Mouse (Mus musculus): ENCODE measurements around the gene Sp140.
"Not testable (repeated sequence)": the region's sequence is repeated elsewhere in the genome, so short reads cannot be mapped to it uniquely, and the experiment has no call there.

Sp140 gene

GRCm38 (mm10) chr1:85650524-85650923 lies 50.3 kb downstream of the Sp140 start:
- DNase-seq = not testable (repeated sequence)

- not testable (repeated sequence) for DNase-seq
These were observed 51.6 kb downstream of the Sp140 start for GRCm38 (mm10) chr1:85651770-85652275.

- not testable (repeated sequence) for DNase-seq
These were observed 57.0 kb downstream of the Sp140 start for GRCm38 (mm10) chr1:85657211-85657610.

- DNase-seq = no peak
These were observed 64.1 kb downstream of the Sp140 start for GRCm38 (mm10) chr1:85664266-85664665.

GRCm38 (mm10) chr1:85680226-85680625 lies 80.0 kb downstream of the Sp140 start:
- no peak for DNase-seq

GRCm38 (mm10) chr1:85686666-85687065 lies 86.5 kb downstream of the Sp140 start:
- DNase-seq = no peak

- no peak for DNase-seq
These were observed 87.2 kb downstream of the Sp140 start for GRCm38 (mm10) chr1:85687346-85687745.

- DNase-seq = no peak
These were observed 90.4 kb downstream of the Sp140 start for GRCm38 (mm10) chr1:85690544-85690943.

GRCm38 (mm10) chr1:85692281-85692680 lies 92.1 kb downstream of the Sp140 start:
- DNase-seq = no peak

- no peak for DNase-seq
These were observed 93.1 kb downstream of the Sp140 start for GRCm38 (mm10) chr1:85693280-85693679.
